Mouse (Mus musculus) layer of hippocampus, adult 11-12 months (tissue): ENCODE data around the gene Spata32.

Source experiments
- DNase-seq: peaks from one replicate; pipeline ENCODE4 v3.0.0; 2022; ENCODE audit warnings: low spot score

Gene Spata32

DNA sequence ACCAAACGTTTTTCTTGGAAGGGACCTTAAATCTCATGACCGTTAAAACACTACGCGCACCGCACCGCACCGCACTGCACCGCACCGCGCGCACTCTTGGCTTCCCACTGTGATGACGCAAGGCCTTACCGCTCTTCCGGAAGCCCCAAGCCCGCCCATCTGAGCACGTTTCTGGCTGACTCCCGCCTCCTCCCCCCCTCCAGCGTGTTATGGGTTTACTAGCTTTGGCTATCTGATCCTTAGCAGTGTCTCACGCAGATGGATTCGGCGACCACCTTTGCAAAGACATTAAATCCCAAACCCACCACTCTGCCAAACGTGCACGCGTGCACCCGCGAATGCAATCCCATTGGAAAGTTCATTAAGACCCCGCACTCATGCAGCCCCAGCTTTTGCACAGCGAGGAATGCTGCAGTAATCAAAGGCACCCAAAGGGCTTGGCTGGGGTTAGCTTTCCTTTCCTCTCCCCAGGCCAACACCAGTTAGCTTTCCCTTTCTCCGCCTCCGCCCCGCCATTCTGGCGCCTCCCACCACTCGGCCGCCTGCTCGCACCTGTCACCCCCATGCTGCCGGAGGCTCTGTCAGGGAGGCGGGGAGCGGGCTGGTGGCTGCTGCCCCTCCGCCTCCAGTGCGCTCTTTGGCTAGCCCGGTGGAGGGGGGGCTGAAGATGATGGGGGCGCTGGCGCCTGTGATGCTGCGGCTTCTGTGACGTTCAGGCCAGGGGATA lies at the start of gene Spata32:
TSS of gene Spata32 (minus strand) at position 643 of the 727 bp plus-strand sequence.
- peak; percentile 65 for DNase-seq

DNA sequence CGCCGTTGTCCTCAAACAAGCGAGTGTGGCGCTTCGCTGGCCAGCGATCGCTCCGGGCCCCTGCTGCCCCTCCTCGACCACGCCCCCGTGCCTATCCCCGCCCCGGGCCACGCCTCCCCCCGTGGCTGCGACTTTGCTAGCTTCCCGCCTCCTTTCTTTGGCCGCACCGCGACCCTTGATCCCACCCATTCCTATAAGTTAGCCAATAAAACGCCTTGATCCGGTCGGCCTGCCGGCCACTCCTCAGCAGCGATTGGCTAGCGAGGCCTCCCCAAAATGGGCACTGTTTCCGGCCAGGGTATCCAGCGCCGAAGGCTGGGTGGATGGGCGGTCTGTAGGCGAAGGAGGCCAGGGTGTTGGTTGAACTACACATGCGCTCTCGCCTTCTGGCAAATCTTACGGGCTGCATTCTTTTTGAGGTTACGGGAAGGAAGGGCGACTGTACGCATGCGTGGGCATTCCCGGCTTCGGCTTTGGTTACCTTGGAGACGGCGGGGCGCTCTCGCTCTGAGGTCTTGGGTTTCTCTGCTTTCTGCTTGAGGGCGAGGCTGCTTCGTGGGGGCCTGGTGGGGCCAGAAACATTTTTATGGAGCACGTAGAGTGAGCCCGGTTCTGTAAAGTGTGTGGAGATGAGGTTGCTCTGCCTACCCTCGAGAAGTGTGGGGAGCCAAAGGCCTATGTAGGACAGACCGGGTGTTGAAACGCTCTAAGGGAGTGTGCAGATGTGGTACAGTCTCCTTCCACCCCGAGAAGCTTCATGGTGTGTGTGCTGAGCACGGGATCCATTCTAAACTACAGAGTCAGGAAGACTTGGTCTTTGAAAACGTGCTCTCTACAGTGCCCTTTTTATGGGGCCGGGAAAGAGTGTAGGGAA lies 49.4 kb upstream of the Spata32 start, which contains the start of gene Map3k14:
TSS of gene Map3k14 (minus strand) at position 127 of the 874 bp plus-strand sequence.
- peak; percentile 99 for DNase-seq

DNA sequence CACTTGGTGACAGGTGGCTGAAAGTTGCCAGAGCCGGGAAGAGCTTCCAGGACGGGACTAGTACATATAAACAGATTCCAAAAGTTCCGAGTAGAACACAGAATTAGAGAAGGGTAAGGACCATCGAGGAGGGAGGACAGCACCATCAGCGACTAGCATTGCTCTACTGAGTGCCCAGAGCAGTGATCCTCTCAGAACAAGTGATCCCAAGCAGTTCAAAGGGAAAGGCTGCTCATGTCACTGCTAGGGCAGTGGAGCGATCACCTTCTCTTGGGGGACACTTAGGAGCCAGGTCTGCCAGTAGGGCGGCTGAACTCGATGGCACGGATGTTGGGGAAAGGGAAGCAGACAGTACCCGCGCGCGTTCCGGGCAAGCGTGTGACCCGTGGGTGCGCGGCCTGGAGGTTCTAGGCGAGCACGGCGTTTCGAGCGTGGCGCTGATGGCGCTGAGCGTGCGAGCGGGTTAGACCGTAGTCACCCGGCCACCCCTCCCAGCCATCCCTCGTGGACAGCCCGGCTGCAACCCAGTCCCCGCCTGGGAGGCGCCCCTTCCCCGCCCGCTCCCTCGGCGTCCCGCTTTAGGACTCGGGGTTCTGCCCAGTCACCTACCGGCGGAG lies 48.6 kb upstream of the Spata32 start:
- no peak for DNase-seq

DNA sequence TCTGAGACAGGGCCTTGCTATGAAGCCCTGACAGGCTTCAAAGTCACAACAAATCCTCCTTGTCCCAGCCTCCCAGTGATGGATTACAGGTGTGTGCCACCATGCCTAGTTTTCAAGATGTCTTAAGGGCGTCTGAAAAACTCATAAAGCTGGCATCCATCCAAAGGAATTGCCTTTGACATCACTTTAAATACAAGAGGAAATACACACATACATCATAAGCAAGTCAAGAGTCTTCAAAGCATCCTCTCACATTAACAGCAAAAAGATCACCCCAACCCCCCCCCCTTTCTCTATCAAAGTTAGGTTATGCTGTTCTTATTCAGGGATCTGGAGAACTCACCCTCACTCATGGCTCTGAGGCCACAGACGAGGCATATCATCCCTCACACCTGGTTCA lies 47.6 kb upstream of the Spata32 start:
- no peak for DNase-seq

DNA sequence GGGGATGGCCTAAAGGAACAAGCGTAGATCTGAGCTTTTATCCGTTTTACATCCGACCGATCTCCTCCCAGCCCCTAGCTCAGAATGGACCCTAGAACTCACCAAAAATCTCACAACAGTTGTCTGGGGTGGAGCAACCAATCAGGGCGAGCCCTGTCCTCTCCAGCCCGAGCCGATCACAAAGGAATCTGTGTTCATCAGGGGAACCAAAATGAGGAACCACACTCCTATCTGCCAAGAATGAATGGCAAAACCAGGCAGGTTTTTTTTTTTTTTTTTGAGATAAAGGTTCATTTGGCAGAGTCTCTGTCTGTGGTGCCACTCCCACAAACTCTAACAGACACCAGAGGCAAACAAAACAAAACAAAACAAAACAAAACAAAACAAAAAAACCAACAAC lies 47.0 kb upstream of the Spata32 start:
- DNase-seq = no peak

DNA sequence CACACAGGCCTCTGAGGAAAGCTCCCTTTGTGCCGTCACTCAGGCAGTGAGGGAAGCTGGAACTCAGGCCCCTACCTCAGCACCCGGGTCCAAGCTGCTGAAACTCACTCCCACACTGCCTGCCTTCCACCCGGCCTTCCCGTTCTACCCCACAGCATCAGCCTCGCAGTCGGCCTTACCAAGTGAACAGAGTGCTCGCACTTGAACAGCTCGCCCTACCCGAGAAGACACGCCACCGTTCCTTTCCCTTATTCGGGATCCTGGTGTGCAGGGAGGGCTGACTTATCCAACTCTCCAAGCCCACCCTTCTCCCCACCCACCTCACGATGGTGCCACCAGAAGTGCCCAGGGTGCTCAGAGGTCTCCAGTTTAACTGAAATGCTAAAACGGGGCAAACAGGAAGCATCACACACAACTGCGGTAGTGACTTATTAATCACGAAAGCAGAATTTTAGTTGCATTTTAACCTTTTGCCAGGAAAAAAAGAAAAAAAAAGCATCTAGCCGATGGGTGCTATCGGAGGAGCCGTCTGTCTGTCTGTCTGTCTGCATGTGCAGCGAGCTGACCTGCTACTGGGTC lies 46.3 kb upstream of the Spata32 start:
- DNase-seq = no peak

DNA sequence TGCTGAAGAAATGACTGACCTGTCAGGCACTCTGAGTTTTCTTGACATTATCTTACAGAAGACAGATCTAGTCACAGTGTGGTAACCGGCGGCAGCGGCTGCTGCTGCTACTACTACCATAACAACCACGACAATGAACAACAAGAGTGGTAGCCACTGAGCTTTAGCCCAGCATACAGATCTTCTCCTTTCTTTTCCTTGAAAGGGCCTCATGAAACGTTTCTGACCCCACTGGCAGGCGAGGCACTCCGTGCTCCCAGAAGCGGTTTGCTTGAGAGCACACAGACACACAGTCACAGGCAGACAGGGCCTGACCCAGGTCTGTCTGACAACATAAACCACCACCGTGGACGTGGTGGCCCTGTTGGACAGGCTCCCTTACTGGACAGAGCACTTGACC lies 45.3 kb upstream of the Spata32 start:
- no peak for DNase-seq

DNA sequence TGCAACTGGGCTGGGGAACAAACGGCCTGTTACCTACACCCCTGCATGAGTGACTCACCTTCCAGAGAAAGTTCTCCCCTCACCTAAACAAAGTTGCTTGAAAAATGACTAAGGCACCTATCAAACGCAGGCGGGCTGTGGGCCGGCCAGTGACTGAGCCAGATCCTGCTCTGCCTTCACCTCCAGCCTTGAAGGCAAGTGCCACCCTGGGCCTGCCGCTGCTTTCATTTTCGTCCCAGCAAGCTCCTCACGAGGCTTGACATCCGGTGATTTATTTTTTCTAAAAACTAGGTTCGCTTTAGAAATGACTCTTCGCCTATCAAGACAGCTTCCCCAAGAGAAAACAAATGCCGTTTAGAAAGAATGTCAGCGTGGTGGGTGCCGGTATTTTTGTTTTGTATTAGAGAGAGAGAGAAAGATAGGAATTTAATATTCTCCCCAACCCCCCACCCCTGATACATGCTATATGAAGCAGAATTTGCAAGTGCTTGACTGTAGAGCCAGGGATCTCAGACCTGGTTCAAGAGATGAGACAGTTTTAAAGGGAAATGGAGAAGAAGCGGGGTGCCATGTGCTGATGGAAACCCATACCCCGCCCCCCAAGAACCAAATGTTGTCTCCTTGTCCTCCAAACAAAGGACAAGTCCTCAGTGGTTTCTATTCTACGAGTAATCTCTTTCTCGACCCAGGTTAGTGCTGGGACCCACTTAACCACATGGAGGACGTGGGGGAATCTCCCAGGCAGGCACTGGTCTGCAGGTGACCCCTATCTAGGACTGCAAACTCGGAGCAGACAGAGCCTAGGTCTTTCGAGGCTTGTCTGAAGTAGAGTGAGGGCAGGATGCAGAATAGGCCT lies 44.4 kb upstream of the Spata32 start:
- no peak for DNase-seq

DNA sequence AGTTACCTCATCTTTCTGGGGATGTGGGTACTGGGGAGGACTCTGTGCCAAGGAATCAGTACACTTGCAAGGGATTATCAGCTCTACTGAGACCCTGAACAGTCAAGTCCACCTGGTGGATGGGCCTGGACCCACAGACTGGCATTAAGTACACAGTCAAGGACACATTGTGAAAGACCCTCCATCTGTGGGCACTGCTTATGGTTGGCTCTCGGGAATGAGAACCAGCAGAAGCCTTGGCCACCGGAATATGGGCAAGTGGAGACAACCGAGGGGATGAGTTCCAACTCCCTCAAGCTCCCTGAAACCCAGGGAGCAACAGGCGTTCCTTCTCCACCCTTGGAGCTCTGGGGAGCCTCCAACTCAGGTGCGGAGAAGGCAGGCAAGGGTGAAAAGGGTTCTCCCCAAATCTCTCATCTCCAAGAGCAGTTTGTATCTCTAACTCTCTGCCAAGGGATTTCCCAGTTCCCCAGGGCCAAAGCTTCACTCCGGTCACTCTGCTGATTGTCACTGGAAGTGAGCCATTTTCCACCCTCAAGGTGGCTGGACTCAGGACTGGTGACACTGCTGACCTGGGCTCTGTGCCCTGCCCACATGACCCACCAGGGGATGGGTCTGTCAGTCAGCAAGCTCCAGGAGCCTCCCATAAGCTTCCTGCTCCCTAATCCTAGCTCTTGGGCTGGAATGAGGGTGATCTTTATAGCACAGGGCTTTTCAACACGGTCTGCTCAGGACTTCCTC lies 43.6 kb upstream of the Spata32 start:
- DNase-seq = no peak

DNA sequence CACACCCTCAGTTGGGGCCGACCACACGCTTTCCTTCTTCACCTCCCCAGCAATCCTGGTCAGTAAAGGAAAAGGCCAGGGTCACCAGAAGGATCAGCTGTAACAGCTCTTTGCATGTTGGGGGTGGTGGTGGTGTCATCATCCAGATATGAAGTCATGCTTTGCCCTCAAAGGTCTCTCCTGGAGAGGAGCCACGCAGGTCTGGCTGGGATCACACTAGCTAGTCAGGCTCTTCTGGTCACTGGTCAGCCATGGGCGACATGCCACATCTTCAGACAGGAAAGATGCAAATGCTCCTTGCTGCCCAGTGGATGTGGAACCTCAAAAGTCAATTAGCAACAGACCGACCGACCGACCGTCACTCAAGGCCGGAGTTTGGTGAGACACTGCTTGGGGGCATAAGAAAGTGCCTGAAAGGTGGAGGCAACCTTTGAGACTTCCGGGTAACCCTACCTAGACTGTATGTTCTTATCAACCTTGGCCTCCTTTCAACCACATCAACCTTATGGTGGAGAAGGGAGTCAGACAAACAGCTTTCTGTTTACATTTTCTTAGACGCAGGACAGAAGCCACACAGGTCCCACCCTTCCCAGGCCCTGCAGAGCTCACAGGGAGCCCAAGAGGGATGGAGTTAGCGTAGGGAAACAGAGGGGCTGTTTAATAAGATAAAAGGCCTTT lies 42.4 kb upstream of the Spata32 start:
- no peak for DNase-seq

DNA sequence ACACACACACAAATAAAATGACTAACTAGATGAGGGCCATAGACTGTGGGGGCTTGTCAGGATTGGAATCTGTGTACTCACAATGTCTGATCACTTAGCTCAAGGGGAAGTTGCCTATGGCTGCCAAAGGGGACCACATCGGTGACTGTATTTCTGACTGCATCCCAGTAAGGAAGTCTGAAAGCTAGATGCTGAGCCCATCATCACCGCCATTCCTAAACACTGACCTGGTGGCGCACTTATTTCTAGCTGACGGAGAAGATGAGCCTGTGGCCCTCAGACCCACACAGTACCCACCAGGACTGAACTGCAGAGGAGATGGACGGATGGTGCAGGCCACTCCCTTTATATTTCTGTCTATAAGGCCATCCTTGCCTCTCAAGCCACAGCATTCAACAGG lies 41.8 kb upstream of the Spata32 start:
- no peak for DNase-seq

DNA sequence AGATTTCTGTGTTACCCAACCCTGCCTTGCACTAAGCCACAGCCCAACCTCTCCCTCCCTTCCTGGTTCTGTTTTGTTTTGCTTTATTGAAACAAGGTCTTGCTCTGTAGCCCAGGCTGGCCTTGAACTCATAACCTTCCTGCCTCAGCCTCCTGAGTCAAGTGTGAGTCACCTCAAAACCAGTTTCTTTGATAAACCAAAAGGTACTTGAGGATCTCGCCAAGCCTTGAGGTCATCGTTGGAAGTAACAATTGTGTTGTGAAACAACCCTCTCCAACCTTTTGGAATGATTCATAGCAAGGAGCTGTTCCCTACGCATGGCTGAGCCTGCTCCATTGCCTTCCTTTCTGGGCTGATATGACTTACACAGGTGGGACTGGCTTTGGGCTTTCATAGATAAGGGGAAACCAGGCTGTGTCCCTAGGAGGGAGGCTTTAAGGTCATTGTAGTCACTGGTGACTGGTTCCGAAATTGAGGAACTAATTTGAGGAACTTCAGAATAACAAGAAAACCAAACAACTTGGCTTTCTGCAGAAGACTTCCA lies 39.8 kb upstream of the Spata32 start:
- DNase-seq = no peak

DNA sequence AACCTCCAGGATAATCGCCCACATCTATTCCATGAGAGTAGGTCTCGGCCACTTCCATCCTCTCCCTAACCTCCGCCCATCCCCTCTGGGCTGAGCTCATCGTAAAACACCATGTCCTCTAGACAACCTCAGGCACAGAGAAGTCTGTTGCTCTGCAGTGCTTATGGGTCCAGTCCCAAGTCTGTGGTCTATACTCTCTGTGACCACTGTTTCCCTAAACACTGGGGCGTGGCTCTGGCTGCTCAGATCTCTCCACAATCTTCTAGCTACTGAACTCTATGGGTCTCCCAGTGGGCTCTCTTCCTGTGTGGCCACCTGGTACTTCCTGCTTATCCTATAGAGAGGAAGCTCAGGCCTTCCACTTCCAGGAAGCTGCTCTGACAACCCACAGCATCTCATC lies 35.4 kb upstream of the Spata32 start:
- no peak for DNase-seq

DNA sequence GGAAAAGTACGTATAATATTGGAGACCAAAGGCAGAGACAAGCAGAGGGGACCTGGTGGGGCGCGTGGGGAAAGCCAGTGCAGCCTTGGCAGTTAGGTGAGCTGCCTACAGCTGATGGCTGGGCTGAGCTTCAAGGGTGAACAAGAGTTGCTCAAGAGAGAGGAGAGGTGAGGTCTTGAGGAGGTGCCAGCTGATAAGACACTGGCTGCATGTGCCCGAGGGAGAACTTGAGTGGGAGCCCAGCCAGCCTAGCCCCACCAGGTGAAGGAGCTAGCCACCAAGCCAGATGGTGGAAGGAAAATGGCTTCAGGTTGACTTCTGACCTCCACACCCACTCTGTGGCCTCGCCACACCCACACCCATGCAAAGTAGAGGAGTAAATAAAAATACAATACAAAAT lies 34.1 kb upstream of the Spata32 start:
- DNase-seq = no peak

DNA sequence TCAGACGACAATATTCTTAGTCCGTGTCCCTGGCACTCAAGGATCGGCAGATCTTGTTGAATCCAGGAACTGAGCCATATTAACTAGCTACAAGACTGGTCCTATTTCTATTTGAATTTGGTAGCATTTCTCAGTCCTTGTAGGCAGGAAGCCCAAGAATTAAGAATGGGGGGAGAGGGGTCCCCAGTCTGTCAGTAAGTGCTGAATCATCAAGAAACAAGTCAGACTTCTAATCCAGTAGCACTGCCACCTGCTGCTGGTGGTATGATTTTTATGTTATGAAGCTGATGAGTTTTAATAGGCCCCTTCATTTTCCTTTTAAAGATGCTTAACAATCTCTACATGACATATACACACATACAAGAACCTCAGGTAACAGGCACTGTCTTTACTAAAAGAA lies 32.1 kb upstream of the Spata32 start:
- DNase-seq = no peak

DNA sequence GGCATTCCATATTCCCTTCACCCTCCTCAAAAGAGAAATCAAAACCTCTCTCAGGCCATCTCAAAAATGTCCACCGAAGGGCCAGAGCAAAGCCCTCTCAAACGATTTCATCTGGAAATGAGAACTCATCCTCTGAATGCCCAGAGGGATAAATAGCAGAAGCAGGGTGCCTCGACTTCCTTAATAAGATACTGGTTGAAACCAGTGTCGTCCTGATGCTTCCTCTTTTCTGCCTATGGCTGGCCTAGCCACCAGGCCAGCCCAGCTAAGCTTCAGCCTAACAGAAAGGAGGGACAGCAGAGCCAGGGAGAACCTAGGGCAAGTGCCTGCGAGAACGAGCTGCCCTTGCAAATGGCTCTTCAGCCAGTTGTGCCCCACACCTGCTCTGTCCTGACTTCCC lies 31.3 kb upstream of the Spata32 start:
- no peak for DNase-seq

DNA sequence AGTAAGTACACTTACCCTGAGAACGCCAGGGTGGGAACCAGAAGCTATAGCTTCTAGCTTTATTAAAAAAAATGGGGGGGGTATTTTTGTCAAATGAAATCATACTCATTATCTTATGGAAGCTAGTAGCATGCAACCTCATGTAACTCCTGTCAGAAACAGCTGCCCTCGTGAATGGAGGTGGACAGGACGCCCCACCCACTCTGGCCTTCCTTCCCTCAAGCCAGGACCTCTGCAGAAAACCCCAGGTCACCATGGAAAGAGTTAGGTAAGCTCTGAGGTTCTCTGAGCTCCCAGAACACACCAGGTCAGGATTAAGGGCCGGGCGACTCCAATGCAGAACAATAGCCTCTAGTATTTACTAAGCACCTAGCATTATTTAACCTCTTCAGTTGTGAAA lies 30.6 kb upstream of the Spata32 start:
- no peak for DNase-seq

DNA sequence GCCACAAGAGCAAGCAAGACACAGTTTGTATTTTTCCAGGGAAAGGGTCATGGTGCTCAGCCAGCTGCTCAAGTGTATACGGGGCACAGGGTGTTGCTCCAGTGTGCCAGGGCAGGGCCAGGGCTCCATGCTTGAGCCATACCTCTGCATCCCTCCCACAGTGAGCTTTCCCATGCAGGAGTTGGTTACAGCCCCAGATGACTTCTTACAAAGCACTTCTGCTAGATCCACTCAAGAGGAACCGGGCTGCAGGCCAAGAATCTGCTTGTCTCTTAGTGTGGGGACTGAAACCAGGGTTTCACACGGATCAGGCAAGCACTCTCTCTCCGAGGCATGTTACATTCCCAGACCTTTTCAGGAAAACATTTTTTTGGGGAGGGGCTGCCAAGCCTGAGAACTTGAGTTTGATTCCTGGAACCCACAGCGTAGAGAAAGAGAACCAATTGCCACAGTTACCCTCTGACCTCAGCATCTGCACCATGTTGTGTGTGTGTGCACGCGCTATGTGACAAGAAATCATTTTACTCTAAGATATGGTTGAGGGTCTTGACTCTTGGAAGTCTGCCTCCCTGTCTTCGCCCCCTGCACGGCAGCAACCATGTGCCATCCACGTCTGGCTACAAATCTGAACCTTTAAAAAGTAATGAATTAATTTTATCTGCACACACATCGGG lies 29.4 kb upstream of the Spata32 start:
- peak; percentile 83 for DNase-seq

DNA sequence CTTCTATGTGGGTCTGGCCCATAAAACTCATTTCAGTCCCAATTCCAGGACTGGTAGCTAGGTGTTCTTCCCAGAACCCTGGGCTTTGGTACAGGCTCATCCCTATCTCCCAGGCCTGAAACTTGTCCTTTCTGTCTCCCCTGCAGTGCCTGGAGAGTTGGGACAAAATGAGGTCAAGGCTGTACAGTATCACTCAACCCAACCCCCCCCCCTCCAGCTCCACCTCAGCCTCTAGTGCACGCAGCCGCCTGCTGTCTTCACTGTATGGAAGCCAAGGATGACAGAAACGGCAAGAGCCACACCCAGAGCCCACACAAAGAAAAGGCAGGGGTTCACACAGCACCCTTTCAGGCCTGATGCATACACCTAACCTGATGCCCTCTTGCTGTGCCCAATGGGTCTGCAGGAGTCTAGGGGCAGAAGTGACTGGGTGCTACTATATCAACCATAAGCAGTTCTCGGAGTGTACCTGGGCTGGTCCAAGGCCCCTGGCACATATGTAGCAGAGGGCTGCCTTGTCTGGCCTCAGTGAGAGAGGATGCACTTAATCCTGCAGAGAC lies 28.6 kb upstream of the Spata32 start:
- no peak for DNase-seq
